Mouse (Mus musculus): ENCODE results near the gene Ttbk2. TPM values are rescaled to one million over a fixed set of nuclear protein-coding genes. Genes with fewer than 3 reads are reported as not detected.

Gene Ttbk2
- polyA plus RNA-seq, 1 experiment from 2014 or later = 2.4 TPM

DNA sequence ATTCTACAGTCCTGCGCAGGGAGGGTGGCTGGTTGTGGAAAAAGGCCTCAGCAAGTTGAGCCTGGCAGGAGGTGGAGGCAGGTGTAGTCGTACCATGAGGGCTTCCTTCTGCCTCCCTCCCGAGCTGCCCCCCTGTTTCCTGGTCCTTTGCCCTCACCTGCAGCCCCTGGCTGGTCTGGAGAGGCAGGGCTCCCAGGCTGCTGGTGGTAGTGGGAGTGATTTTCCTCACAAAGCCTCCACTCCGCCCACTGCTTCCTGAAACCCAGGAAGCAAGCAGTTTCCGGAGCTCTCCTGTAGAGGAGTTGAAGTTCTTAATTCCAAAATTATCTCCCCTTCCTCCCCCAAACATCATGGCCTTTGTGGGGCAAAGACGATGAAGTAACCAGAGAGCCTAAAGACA lies 126.2 kb downstream of the Ttbk2 start:
- 80% methylated on average over 6 of the region's 6 CpGs for WGBS
- Histone ChIP-seq H3K9ac (ENCODE audit: low read length) (no peak overlapping the region), H3K27me3 (ENCODE audit: control insufficient read depth, insufficient read depth, low read length) (no peaks in the 10 kb centered on the region), H3K4me1 (ENCODE audit: control insufficient read depth, insufficient read depth, low read length) (peaks cover 5% of the 10 kb centered on the region; the same call in 1 of the 2 replicates), H3K36me3 (ENCODE audit: control insufficient read depth, insufficient read depth, low read length) (peaks cover 42% of the 10 kb centered on the region), H3K4me2 (ENCODE audit: low read depth, low read length) (no peak overlapping the region), H3K9me3 (replicated peaks; ENCODE audit: control insufficient read depth, low read length) (no peaks in the 10 kb centered on the region), H3K27ac (ENCODE audit: low read length) (no peak overlapping the region), H3K4me3 (replicated peaks; ENCODE audit: low read length) (no peak overlapping the region)
- no peak for ATAC-seq (ENCODE audit: insufficient read depth, low FRiP score)

DNA sequence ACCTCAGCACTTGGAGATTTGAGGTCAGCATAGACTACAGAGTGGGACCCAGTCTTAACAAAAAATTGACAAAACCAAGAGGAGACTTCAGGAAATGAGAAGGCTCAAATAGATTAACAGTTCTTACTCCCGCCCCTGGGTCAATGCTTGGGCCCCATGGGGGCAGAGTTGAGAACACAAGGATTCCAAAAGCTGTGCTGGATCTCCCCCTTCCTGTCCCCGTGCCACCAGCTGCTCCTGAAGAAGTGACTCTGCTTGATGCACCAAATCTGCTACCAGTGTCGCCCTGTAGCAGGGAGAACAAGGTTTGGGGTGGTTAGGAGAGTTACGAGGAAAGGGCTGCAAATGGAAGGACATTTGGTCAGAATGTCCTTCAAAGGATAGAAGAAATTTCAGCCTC lies 126.8 kb downstream of the Ttbk2 start:
- Histone ChIP-seq H3K27me3 (ENCODE audit: control insufficient read depth, insufficient read depth, low read length) (no peaks in the 10 kb centered on the region), H3K27ac (ENCODE audit: low read length) (no peak overlapping the region)
- no peak for ATAC-seq (ENCODE audit: insufficient read depth, low FRiP score)

DNA sequence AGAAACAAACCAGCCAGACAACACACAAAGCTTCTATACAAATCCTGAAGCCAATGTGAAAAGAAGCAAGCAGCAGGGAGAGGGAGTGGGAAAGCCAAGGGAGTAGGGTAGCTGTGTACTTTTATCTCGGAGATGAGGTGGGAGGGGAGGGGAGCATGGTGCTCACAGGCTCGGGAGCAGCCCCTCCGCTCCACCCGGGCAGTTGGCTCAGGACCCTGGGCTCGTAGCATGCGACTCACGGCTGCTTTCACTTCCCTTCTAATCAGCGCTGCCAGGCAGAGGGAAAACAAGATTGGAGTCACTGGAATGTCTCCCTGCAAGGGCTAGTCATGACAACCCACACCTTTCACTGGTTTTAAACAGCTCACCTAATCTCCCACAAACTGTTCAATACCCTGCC lies 127.9 kb downstream of the Ttbk2 start:
- Histone ChIP-seq H3K36me3 (ENCODE audit: control insufficient read depth, insufficient read depth, low read length) (peaks cover 47% of the 10 kb centered on the region), H3K9ac (ENCODE audit: low read length) (no peak overlapping the region), H3K4me1 (ENCODE audit: control insufficient read depth, insufficient read depth, low read length) (no peaks in the 10 kb centered on the region), H3K9me3 (replicated peaks; ENCODE audit: control insufficient read depth, low read length) (no peaks in the 10 kb centered on the region), H3K27ac (ENCODE audit: low read length) (no peak overlapping the region), H3K27me3 (ENCODE audit: control insufficient read depth, insufficient read depth, low read length) (no peaks in the 10 kb centered on the region), H3K4me2 (ENCODE audit: low read depth, low read length) (no peak overlapping the region), H3K4me3 (replicated peaks; ENCODE audit: low read length) (no peak overlapping the region)
- ATAC-seq (ENCODE audit: insufficient read depth, low FRiP score) = no peak
- WGBS = 73% methylated on average over 8 of the region's 8 CpGs

More for the DNA sequence above, 126.8 kb downstream of the Ttbk2 start:
- H3K36me3 ChIP-seq (ENCODE audit: control insufficient read depth, insufficient read depth, low read length) = peaks cover 42% of the 10 kb centered on the region
- no peaks in the 10 kb centered on the region for H3K4me1 ChIP-seq (ENCODE audit: control insufficient read depth, insufficient read depth, low read length)
- H3K9ac ChIP-seq (ENCODE audit: low read length) = no peak overlapping the region
- no peak overlapping the region for H3K4me2 ChIP-seq (ENCODE audit: low read depth, low read length)
- H3K9me3 ChIP-seq (replicated peaks; ENCODE audit: control insufficient read depth, low read length) = no peaks in the 10 kb centered on the region
- 78% methylated on average over 4 of the region's 4 CpGs for WGBS
- no peak overlapping the region for H3K4me3 ChIP-seq (replicated peaks; ENCODE audit: low read length)

DNA sequence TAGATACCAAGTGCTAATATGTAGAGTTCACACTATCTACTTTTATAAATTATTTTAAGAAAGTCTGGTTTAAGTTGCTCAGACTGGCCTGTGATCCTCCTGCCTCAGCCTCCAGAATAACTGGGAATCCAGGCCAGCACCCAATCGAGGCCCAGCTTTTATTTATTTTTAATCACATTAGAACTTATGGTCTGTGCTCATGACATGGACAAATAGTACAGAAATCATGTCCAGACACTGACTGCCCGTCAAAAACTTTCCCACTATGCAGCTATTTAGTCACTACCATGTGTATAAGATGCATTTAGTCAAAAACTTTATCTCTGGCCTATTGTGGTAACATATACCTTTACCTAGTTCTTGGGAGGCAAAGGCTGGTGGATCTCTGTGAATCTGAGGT lies 128.5 kb downstream of the Ttbk2 start:
- no peak for ATAC-seq (ENCODE audit: insufficient read depth, low FRiP score)
- H3K9ac ChIP-seq (ENCODE audit: low read length) = no peak overlapping the region
- no peak overlapping the region for H3K4me2 ChIP-seq (ENCODE audit: low read depth, low read length)
- H3K4me3 ChIP-seq (replicated peaks; ENCODE audit: low read length) = no peak overlapping the region
- no peaks in the 10 kb centered on the region for H3K4me1 ChIP-seq (ENCODE audit: control insufficient read depth, insufficient read depth, low read length)
- H3K9me3 ChIP-seq (replicated peaks; ENCODE audit: control insufficient read depth, low read length) = no peaks in the 10 kb centered on the region
- peaks cover 43% of the 10 kb centered on the region for H3K36me3 ChIP-seq (ENCODE audit: control insufficient read depth, insufficient read depth, low read length)
- H3K27ac ChIP-seq (ENCODE audit: low read length) = no peak overlapping the region
- no peaks in the 10 kb centered on the region for H3K27me3 ChIP-seq (ENCODE audit: control insufficient read depth, insufficient read depth, low read length)
- 92% methylated on average over 2 of the region's 2 CpGs for WGBS

DNA sequence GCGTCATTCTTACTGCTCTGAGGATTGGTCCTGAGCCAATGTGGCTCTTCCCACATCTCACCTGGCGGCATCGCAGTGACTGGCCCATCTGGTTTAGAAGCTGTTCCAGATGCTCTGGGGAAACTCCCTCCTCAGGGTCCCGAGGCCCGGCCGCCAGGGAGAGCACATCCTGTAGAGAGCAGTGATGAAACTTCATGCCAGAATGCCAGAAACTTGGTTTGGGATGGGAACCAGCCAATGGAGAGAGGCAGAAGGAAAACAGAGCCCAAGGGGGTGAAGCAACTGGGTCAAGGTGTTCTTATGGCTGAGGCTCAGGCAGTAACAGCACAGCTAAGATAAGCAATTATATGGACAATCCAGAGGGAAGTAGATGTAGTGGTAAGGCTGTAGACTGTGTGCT lies 129.6 kb downstream of the Ttbk2 start:
- no peak overlapping the region for H3K4me3 ChIP-seq (replicated peaks; ENCODE audit: low read length)
- no peaks in the 10 kb centered on the region for H3K27me3 ChIP-seq (ENCODE audit: control insufficient read depth, insufficient read depth, low read length)
- 88% methylated on average over 6 of the region's 6 CpGs for WGBS
- H3K27ac ChIP-seq (ENCODE audit: low read length) = no peak overlapping the region
- no peaks in the 10 kb centered on the region for H3K9me3 ChIP-seq (replicated peaks; ENCODE audit: control insufficient read depth, low read length)
- ATAC-seq (ENCODE audit: insufficient read depth, low FRiP score) = no peak
- peaks cover 38% of the 10 kb centered on the region for H3K36me3 ChIP-seq (ENCODE audit: control insufficient read depth, insufficient read depth, low read length)
- H3K4me1 ChIP-seq (ENCODE audit: control insufficient read depth, insufficient read depth, low read length) = no peaks in the 10 kb centered on the region
- H3K9ac ChIP-seq (ENCODE audit: low read length) = no peak overlapping the region
- H3K4me2 ChIP-seq (ENCODE audit: low read depth, low read length) = no peak overlapping the region

DNA sequence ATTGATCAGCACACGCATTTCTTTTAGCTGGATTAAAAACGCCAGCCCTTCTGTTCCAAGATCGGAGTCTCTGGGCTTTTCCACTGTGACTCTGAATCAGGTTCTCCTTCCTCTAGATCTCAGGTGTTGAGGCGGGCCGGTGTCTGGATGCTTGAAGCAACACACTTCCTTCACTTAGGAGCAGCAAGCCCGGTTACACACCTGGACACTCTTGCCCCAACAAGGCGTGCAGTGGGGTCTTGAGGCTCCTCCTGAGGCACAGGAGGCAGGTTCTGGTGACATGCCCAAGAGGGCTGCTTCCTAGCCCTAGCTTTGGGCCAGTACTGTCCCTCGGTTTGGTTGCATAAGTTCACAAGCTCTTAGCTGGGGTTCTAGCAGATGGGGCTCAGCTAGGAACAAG lies 131.9 kb downstream of the Ttbk2 start:
- H3K4me2 ChIP-seq (ENCODE audit: low read depth, low read length) = no peak overlapping the region
- no peaks in the 10 kb centered on the region for H3K4me1 ChIP-seq (ENCODE audit: control insufficient read depth, insufficient read depth, low read length)
- H3K9me3 ChIP-seq (replicated peaks; ENCODE audit: control insufficient read depth, low read length) = no peaks in the 10 kb centered on the region
- no peak for ATAC-seq (ENCODE audit: insufficient read depth, low FRiP score)
- no peaks in the 10 kb centered on the region for H3K27me3 ChIP-seq (ENCODE audit: control insufficient read depth, insufficient read depth, low read length)
- no peak overlapping the region for H3K27ac ChIP-seq (ENCODE audit: low read length)
- H3K36me3 ChIP-seq (ENCODE audit: control insufficient read depth, insufficient read depth, low read length) = peaks cover 35% of the 10 kb centered on the region
- H3K9ac ChIP-seq (ENCODE audit: low read length) = no peak overlapping the region
- no peak overlapping the region for H3K4me3 ChIP-seq (replicated peaks; ENCODE audit: low read length)
- WGBS = 97% methylated on average over 8 of the region's 8 CpGs

DNA sequence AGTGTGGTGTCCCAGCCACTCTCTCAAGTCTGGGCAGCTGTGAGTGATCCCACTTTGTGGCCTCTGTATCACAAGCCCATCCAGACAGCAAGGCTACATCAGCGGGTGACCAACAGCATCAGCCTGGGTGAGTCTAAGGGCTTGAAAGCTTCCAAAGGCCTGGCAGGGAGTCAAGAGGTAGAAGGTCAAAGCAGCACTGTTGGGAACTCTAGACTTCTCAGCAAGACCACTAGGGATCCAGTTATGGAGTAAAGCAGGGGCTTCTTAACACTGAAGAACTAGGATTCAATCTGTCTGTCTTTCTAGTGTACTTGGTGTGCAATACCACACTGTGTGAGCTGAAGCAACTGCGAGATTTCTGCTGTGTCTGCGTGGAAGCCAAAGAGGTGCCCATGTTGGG lies 137.0 kb downstream of the Ttbk2 start:
- WGBS = 95% methylated on average over 3 of the region's 3 CpGs
- no peak overlapping the region for H3K27ac ChIP-seq (ENCODE audit: low read length)
- no peaks in the 10 kb centered on the region for H3K4me1 ChIP-seq (ENCODE audit: control insufficient read depth, insufficient read depth, low read length)
- H3K27me3 ChIP-seq (ENCODE audit: control insufficient read depth, insufficient read depth, low read length) = no peaks in the 10 kb centered on the region
- no peak overlapping the region for H3K9ac ChIP-seq (ENCODE audit: low read length)
- no peak overlapping the region for H3K4me2 ChIP-seq (ENCODE audit: low read depth, low read length)
- no peak for ATAC-seq (ENCODE audit: insufficient read depth, low FRiP score)
- H3K4me3 ChIP-seq (replicated peaks; ENCODE audit: low read length) = no peak overlapping the region
- H3K36me3 ChIP-seq (ENCODE audit: control insufficient read depth, insufficient read depth, low read length) = peaks cover 18% of the 10 kb centered on the region; the same call in 1 of the 2 replicates
- no peaks in the 10 kb centered on the region for H3K9me3 ChIP-seq (replicated peaks; ENCODE audit: control insufficient read depth, low read length)

DNA sequence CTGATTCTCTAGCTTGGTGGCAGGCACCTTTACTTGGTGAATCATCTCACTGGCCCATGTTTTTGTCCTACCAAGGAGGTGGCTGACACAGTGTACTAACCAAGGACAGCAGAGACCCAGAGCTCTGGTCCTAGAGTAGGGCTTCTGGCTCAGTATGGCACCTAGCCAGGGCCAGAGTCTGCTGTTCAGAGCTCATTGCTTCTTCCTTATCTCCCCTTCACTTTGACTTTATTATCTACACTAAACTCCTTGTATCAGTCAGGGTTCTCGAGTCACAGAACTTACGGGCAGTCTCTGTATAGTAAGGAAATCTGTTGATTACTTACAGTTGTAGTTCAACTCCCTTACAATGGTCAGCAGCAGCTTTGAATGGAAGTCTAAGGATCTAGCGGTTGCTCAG lies 139.5 kb downstream of the Ttbk2 start:
- Histone ChIP-seq H3K27me3 (ENCODE audit: control insufficient read depth, insufficient read depth, low read length) (no peaks in the 10 kb centered on the region), H3K36me3 (ENCODE audit: control insufficient read depth, insufficient read depth, low read length) (peaks cover 13% of the 10 kb centered on the region; the same call in 1 of the 2 replicates), H3K9me3 (replicated peaks; ENCODE audit: control insufficient read depth, low read length) (no peaks in the 10 kb centered on the region), H3K27ac (ENCODE audit: low read length) (no peak overlapping the region), H3K9ac (ENCODE audit: low read length) (no peak overlapping the region), H3K4me2 (ENCODE audit: low read depth, low read length) (no peak overlapping the region), H3K4me1 (ENCODE audit: control insufficient read depth, insufficient read depth, low read length) (no peaks in the 10 kb centered on the region), H3K4me3 (replicated peaks; ENCODE audit: low read length) (no peak overlapping the region)
- no peak for ATAC-seq (ENCODE audit: insufficient read depth, low FRiP score)
- 87% methylated on average over 3 of the region's 3 CpGs for WGBS

DNA sequence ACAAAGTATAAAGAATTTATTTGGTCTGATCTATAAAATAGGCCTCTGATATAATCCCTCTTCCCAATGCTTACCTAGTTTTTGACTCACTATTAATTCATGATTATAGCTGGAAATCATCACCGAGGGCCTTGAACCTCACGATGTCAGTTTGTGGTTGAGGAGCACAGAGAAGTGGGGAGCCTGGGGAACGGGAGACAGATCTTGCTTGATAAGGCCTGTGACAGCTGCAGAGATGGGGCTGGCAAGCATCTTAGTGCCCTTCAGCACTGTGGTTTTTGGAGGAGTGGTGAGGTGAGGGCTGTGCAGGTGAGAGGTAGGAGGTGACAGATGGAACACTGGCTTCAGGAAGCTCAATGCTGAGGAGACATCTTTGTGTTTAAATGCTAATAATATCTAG lies 140.2 kb downstream of the Ttbk2 start:
- H3K9ac ChIP-seq (ENCODE audit: low read length) = no peak overlapping the region
- no peak overlapping the region for H3K4me2 ChIP-seq (ENCODE audit: low read depth, low read length)
- no peaks in the 10 kb centered on the region for H3K9me3 ChIP-seq (replicated peaks; ENCODE audit: control insufficient read depth, low read length)
- H3K4me3 ChIP-seq (replicated peaks; ENCODE audit: low read length) = no peak overlapping the region
- 83% methylated on average over 3 of the region's 3 CpGs for WGBS
- H3K36me3 ChIP-seq (ENCODE audit: control insufficient read depth, insufficient read depth, low read length) = peaks cover 11% of the 10 kb centered on the region; the same call in 1 of the 2 replicates
- no peaks in the 10 kb centered on the region for H3K4me1 ChIP-seq (ENCODE audit: control insufficient read depth, insufficient read depth, low read length)
- no peak overlapping the region for H3K27ac ChIP-seq (ENCODE audit: low read length)
- no peak for ATAC-seq (ENCODE audit: insufficient read depth, low FRiP score)
- H3K27me3 ChIP-seq (ENCODE audit: control insufficient read depth, insufficient read depth, low read length) = no peaks in the 10 kb centered on the region

DNA sequence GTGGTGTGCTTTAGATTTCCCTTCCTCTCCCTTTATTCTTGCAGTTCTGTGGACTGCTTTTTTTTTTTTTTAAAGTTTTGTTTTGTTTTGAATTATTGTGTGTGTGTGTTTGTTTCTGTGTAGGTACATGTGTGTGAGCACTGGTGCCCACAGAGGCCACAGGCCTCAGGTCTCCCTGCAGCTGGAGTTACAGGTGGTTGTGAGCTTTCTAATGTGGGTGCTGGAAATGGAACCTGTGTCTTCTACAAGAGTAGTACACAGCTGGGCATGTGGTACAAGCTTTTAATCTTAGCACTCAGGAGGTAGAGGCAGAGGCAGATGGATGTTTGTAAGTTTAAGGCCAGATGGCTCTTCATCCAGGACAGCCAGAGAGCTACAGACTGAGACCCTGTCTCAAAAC lies 143.4 kb downstream of the Ttbk2 start:
- H3K4me1 ChIP-seq (ENCODE audit: control insufficient read depth, insufficient read depth, low read length) = no peaks in the 10 kb centered on the region
- ATAC-seq (ENCODE audit: insufficient read depth, low FRiP score) = no peak
- peaks cover under 1% of the 10 kb centered on the region; the same call in 1 of the 2 replicates for H3K36me3 ChIP-seq (ENCODE audit: control insufficient read depth, insufficient read depth, low read length)
- no peak overlapping the region for H3K27ac ChIP-seq (ENCODE audit: low read length)
- H3K4me3 ChIP-seq (replicated peaks; ENCODE audit: low read length) = no peak overlapping the region
- no peaks in the 10 kb centered on the region for H3K9me3 ChIP-seq (replicated peaks; ENCODE audit: control insufficient read depth, low read length)
- H3K27me3 ChIP-seq (ENCODE audit: control insufficient read depth, insufficient read depth, low read length) = no peaks in the 10 kb centered on the region
- H3K9ac ChIP-seq (ENCODE audit: low read length) = no peak overlapping the region
- no peak overlapping the region for H3K4me2 ChIP-seq (ENCODE audit: low read depth, low read length)

All from stomach, embryonic 16.5 days (tissue).